Mouse (Mus musculus): ENCODE data around the gene Parp14. TPM values are rescaled to one million over a fixed set of nuclear protein-coding genes. Genes with fewer than 3 reads are reported as not detected.

Gene Parp14
- polyA plus RNA-seq, 3 experiments from 2014 or later = 36.0 to 48.6 (median 36.6) TPM

DNA sequence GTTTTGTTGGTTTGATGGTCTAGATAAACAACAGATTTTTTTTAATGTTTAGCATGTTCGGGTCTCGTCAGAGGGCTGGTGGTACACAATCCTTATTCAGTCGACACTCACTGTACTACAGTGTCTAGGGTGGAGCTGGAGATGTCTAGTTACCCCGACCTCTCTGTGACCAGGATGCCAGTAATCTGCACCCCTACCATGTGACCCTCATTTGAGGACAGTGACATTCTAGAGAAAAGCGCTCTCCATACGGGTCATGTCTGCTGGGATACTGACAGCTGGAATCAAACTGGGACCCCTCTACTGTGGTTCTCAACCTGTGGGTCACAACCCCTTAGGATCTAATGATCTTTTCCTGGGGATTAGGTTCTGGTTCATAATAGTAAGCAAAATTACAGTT, 1.7 kb downstream of the Parp14 start:
- ATAC-seq = no peak

DNA sequence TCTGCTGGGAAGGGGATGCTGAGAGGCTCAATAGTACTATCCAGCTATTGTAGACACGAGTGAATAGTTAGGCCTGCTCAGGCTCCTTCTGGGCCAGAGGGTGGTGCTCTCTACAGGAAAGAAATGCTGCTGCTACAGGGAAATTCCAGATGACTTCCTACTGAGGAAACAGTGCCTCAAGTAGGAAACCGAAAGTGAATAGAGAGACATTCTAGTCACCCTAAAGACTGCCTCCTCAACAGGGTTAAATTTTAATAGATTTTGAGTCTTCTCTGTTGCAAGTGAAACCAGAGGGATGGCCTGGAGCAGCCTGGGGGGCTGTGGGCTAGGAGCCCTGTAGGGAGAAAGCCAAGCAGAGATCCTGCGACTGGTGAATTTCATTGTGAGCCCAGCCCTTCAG, 2.2 kb downstream of the Parp14 start:
- peak; percentile 72 for ATAC-seq

DNA sequence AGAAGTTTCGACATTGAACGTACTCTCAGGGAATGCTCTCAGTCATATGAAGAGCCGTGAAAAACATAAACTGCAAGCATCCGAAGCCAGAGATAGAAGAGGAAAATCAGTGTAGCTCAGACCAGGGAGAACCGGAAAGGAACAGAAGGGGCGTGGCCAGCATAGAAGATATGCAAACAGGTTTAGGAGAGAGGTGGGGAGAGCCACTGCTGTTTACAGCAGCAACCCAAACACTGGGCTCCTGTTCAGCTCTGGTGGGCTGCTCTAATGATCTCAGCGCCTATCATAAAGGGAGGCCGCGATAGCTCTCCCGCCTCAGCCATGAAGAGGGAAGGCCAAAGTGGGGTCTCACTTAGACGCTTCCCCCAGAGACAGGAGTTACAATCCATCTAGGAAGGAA, 3.6 kb downstream of the Parp14 start:
- ATAC-seq = no peak

DNA sequence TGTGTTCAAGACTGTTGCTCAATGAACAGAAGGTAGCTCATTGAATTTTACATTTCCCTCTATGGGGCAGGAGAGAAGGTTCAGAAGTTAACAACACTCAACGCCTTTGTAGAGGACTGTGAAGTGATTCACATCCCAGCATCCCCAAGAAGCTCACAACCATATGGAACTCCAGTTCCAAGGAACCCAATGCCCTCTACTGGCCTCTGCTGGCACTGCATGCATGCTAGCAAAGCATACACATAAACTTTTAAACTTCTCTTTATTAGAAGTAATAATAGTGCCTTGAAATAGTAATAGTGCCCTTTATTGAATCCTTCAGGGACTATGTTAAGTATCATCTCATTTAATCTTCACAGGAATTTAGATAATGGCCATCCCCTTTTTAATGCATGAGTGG, 9.3 kb downstream of the Parp14 start:
- ATAC-seq = no peak

DNA sequence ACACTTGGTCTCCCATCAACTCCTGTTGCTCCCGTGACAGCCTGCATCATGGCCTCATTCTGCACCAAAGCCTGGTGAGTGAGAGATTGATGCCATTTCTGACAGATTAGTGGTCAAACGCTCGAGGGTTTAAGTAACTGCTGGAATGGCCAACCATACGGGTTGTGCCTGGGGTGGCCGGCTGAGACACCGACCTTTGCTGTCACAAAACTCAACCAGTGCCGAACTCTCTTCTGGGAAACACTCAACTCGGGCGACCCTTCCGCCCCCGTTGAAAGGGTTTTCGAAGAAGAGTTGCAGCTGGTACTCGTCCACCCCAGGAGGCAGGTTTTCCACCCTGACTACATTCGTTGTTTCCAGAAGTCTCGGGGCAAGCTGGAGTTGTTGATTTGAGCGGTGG, 11.1 kb downstream of the Parp14 start:
- no peak for ATAC-seq

DNA sequence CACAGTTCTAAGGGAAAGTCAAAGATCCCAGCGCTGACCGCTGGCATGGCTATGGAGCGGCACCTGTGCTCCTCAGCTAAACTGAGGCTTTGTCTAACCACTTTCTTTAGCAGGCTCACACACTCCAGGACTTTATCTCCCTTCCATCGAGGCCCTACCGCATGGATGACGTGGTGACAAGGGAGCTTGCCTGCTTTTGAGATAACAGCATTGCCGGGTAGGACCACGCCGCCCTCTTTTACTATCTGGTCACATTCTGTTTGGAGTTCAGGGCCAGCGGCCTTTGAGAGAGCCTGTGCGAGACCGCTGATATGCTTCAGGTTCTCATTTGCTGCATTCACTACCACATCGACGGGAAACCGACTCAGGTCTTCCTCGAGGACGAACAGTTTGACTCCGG, 14.6 kb downstream of the Parp14 start:
- ATAC-seq = no peak

DNA sequence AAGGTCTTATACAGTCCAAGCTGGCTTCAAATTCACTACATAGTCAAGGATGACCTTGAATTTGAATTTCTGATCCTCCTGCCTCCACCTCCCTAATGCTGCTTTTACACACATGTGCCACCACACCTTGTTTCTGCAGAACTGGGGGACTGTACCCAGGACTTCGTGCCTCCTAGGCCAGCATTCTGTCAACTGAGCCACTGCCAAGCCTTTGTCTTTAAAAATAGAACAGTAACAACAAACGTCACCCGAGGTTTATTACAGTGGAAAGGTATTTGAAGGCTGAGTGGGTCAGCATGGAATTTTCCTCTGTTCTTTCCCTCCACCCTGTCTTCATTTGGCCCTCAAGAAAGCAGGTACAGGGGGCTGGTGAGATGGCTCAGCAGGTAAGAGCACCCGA, 15.5 kb downstream of the Parp14 start:
- no peak for ATAC-seq

DNA sequence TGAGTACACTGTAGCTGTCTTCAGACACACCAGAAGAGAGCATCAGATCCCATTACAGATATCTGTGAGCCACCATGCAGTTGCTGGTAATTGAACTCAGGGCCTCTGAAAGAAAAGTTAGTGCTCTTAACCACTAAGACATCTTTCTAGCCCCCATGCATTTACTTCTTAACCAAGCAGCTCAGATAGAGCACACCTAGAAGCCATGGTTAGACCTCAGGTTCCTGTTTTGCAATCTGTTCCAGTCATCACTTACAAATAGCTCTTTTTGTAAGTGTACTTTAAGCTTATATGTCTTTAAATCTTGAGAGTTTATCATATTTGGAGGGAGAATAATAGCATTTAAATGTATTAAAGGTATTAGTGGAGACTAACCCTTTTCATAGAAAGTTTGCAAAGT, 24.2 kb downstream of the Parp14 start:
- ATAC-seq = no peak

DNA sequence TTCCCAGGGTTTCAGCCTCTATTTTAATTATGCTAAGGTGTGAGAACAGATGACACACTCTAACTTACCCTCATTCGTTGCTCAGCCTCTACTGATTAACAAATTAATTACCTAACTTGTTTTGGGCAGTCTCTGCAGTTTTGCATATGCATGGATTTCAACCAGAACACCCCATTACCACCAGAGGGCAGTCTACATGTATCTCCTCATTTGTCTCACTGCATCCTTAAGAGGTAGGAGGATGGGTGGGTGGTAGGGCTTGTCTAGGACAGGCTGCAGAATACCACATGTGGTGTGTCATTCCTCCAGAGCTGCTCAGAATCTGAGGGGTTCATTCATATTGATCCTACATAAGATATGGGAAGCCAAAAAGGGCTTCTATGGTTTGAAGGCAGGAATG, 31.7 kb downstream of the Parp14 start:
- ATAC-seq = peak; percentile 69

DNA sequence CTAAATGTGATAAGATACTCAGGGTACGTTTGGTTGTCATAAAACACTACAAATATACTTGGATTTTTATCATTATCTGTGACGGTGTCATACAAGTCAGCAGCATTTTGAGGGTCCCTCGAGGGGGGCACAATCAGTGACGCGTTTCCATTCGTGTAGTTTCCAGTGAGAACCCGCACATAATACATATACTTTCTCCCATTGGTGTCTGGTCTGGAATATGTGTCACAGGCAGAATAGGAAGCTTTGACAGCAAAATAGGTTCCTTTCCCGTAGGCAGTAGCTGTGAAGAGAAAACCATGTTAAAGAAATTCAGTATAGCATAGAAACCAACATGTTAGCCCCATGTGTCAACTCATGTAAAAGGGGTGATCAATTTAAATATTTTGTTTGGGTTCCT, 36.7 kb downstream of the Parp14 start:
- ATAC-seq = no peak

DNA sequence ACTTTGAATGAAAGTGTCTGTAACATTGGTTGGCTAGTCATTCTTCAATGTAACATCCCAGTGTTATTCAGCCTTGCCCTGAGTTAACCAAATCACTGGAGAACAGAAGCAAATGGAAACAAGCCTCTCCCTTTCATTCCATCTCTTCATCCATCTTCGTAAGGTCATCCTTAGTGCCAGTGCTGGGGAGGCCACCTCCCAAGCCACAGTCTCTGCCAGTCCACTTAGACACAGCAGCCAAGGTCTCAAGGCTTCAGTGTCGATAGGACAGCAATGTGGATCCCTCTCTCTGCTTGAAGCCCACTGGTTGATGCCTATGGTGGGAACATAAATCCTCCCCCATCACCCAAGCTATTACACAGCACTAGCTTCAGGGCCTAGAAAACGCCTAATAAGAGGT, 38.4 kb downstream of the Parp14 start:
- ATAC-seq = no peak

DNA sequence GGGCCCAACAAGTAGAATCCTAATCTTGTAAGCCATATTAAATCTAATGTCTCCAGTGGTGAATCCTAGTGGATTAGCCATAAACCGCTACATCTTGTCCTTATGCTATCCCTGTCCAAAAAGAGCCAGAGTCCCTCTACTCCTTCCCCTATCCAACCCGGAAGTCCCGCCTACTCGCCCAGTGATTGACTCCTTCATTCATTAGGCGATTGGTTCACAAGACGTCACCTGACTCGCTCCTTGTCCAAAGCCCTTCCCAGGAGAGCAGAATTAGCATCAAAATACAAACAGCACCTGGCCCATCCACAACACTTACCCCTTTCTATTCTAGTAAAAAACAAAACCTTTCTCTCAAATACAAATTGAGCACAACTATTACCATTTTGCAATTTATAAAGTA, 41.3 kb downstream of the Parp14 start:
- ATAC-seq = no peak

DNA sequence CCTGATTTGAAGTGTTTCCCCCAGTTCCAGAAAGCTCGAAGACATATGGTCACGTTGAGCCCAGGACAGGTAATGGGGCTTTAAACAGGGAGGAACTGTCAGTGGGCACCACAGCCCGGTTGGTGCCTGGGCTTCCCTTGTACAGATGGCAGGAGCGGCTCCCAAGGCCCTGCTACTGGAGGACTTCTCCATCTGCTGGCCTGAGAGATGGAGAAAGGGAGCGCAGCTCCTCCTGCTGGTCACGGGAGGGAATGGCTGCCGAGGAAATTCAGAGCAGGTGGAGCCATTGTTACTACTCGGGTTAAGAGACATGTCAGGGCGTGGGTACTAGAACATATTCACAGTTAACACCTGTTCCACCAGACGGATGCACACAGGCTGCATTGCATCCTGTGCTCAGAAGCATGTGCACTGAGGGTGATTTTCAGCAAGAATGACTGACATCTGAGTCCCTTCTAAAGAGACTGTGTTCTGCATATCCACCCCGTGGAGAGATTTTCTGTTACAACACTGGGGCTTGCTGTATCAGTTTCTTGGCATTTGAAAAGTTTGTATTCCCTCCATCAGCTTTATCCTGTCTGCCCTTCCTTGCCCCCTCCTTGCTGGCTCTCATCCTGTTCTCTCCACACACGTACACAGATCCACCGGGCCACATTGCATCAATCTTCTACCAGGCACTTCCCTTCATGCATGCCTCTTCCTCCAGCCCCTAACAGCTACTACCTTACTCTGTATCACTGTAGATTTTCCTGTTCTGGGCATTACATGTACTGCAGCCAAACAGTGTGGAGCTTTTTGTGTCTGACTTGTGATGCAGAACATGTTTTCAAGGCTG, 53.9 kb downstream of the Parp14 start:
- peak; percentile 80 for ATAC-seq

DNA sequence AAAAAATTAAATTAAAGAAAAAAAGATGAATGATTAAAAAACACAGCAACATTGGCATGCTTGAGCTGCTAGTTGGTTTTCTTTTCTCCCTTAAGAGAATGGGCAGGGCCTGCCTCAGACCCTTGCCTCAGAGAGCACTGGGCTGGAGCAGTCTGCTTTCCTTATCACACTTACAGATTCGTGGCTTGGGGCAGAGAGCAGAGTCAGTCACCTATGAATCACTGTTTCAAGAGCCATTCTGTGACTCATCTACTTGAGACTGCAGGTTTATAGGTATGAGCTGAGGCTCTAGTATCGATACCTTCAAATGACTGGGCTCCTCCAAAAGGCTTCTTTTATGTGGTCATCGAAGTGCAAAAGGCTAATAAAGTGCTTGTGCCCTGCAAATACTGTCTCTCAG, 58.2 kb downstream of the Parp14 start:
- no peak for ATAC-seq

DNA sequence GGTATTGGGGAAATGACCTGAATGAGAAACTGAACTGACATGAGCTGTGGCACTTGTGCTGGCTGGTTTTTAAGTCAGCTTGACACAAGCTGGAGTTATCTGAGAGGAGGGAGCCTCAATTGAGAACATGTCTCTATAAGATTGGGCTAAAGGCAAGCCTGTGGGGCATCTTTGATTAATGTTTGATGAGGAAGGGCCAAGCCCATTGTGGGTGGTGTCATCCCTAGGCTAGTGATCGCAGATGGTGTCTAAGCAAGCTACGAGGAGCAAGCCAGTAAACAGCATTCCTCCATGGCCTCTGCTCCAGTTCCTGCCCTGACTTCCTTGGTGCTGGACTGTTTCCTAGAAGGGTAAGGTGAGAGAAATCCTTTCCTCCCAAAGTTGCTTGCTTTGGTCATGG, 62.5 kb downstream of the Parp14 start:
- ATAC-seq = no peak

DNA sequence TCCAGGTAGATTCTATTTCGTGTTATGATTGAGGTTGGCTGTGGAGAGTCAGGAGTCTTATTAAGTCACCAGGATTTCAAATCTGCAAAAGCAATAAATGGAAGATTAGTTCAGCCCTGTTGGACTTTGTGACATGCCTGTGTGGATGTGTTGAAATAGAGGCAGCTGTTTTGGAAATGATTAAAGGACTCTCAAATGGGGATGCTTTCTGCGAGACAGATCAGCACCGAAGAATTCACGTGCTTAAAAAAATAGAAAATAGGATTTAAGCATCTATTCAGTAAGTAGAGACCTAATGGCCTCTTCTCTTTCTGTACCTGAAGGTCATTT, 63.7 kb downstream of the Parp14 start:
- ATAC-seq = no peak

DNA sequence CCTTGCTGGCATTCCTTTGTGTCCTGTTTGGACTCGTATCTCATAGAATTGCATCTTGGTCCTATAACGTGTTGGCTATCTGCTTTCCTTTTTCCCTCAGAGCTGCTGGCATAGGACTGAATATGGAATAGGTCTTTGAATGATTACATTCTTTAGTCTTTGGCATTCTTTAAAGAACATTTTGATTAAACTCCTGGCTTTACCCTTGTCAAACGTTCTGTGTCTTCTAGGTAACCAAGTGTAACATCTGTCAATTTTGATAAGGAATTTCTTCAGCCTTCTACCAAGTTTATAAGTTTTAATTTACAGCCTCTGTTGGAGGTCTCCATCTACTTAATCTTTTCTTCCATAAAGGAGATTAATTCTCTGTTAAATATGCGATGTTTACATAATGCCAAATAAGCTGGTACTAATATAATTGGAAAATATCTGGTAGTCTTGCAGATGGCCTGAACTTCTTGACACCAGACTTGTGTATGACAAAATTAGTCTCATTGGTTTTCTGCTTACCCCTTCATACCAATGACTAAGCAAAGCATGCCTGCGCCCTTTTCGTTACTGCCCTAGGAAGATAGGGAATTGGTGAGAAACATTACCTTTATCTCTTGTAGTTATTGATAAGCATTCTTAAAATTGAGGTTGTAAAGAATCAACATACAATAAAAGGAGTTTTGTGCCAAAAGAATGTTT, 64.2 kb downstream of the Parp14 start:
- no peak for ATAC-seq

DNA sequence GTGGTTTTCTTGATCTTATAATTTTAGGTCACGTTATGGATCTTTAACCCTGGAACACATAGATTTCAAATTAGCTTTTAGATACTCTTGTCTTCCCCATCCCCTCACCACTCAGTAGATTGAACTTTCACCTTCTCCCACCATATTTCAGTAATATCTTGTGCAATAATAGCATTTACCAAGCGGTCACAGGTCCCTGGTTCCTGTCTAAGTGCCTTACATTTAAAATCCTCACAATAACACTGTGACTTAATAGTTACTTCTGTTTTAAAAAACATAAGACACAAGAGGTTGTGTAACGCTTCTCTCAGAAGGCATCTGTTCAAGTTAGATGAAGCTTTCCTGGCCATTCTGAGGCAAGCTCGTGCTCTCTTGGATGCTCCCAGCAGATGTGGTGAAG, 67.6 kb downstream of the Parp14 start:
- no peak for ATAC-seq

DNA sequence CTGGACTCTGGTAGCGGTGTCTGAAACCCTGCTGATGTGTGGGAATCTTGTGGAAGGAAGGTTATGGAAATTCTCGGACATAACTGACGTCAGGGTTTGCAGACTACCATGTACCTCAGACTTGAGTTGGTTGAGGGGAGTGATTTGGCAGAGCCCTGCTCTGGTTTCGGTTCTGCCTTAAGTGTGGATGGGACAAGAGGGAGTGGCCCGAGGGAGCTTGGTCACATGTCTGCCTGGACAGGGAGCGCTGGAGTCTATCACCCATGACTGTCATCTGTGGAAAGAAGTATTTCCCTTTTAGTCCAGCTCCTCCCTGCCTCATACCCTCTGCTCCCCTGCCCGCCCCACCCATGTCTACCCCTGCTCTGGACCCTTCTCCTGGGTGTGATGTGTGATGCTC, 69.2 kb downstream of the Parp14 start:
- ATAC-seq = no peak

DNA sequence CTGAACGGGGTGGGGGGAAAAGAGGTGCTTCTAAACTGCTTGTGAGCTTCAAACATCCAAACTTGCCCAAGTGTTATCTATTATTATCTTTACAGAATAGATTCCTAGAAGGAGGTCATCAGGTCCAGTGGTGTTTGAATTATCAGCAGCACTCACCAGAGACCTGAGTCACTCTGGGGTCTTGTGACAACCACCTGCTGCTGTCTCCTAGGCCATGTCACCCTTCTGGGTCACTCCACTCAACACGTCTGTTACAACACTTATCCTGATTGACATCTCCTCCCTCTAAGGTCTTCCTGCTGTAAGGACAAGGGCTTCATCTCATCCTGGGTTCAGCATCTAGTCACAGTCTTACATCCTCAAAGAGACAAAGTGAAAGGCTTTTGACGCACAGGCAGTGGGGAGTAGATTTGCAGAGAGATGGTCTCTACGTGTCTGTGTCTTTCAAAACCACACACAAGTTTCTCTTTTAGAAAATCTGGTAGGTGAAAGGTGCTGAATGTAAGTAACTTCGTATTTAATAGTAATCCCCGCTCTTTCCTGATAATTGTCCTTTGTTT, 79.3 kb downstream of the Parp14 start:
- no peak for ATAC-seq

DNA sequence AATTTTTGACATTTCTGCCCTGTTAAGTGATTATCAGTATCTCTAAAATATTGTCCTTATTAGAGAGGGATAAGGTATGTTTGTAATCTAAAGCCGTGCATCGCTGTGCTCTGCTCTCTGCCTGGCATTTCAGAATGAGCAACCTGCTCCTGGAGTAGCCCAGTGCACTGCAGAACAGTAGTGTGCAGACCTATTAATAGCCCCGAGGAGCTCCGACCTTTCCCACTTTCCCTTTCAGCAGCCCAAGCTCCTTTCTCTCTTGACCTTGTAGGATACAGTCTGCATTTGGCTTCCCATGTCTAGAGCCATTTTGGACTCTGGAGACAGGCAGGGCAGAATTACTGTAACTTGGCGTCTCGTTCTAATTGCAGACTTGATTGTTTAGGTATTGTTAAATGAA, 83.0 kb downstream of the Parp14 start:
- ATAC-seq = no peak

DNA sequence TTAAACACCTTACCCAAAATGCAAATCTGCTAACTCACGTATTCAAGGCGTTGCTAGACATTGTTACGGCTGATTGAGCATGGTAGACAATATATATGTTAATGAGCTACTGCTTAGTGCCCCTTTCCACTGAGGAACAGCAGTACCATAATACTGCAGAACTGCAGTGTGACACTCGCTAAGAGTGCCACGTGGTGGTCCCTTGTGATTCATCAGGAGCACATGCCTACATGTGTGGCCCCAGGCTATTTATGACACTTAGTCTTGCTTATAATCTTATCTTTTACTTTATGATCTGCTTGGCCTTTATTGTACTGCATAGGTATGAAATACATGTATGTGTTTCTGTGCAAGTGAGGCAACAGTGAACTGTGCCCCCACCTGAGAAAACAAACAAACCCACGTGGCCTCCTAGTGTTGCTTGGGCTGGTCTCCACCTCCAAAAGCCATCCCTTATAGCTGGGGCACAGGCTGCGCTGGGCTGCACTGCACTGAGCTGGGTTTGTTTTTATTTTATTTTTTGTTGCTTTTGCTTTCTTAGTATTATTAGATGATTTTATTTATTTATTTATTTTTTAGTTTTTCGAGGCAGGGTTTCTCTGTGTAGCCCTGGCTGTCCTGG, 83.7 kb downstream of the Parp14 start:
- ATAC-seq = no peak

DNA sequence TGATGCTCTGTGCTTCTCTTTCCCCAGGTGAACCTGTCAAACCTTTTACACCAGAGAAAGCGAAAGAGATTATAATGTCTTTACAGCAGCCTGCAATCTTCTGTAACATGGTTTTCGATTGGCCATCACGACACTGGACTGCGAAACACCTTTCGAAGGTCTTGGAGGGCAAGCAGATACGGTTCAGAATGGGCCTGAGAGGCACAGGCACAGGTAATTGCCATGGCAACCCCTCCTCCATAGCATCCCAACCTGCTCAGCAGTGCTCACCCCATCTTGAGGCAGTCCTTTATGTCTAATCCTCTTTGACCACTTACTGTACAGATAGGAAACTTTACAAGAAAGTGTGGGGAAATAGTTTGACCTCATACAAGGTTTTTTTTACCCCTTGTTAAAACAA, 84.2 kb downstream of the Parp14 start:
- no peak for ATAC-seq
